In genomic region chr6:23298596-23298995, GRCm38 (mm10) we compare ENCODE assay signal across 6 mouse cellular contexts.
"Had no signal": no experiment of that assay in that cellular context is flagged by ENCODE, and none has a peak within 500 bp of the region (broad histone marks: within the 10 kb centered on the region; RNA-seq: fewer than 3 reads in every experiment).

No protein-coding gene starts in this region.

- DNase-seq: kidney, adult 9 months; kidney, postnatal 36 days; layer of hippocampus, adult 9-11 months; layer of hippocampus, postnatal 36 days; retina, postnatal 1 day; right cerebral cortex, postnatal 14 days had no signal
